Mouse (Mus musculus): ENCODE results near the gene Actrt1. TPM values are rescaled to one million over a fixed set of nuclear protein-coding genes. Genes with fewer than 3 reads are reported as not detected.

Actrt1 gene
- not detected for polyA plus RNA-seq (2014; fragmentation: Illumina TruSeq; extraction: RNeasy Lipid Tissue Mini Kit (QIAGEN cat#74804); ENCODE audit: low read depth, low replicate concordance)

DNA sequence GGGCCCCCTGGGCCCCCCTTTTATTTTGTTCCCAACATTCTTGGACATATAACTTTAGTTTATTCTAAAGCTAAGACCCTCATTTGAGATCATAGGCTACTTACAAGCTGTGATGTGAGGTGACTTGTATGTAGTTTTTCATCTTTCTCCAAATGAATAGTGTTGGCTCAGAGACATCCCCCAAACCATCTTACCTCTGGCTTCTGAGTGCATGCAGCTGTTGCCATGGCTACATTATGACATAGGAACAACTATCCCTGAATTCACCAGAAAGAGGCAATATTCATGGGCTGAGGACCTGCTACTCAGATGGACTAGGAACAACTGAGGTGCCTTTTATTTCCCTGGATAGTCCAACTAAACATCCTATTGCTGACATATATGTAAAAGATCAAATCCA is at the start of gene Actrt1:
TSS of gene Actrt1 (plus strand) at position 301 of the 400 bp plus-strand sequence.

Measured in sigmoid colon, adult 10 weeks (tissue).